Comparison of ENCODE assay signal across 14 mouse cellular contexts in genomic region chr12:84841158-84842140, GRCm38 (mm10). TPM values are rescaled to one million over a fixed set of nuclear protein-coding genes. Genes with fewer than 3 reads are reported as not detected.
DNase-seq lines count a peak whose midpoint lies in the region; ATAC-seq lines count a peak whose summit lies in the region.
"Had no signal": no experiment of that assay in that cellular context is flagged by ENCODE, and none has a peak within 500 bp of the region (broad histone marks: within the 10 kb centered on the region; RNA-seq: fewer than 3 reads in every experiment).

No protein-coding gene starts in this region.

- H3K27me3 ChIP-seq in intestine, embryonic 14.5 days (replicated peaks; ENCODE audit: control insufficient read depth, insufficient read depth, low read length): no peaks in the 10 kb centered on the region
- no peaks in the 10 kb centered on the region for H3K27me3 ChIP-seq in intestine, embryonic 15.5 days (replicated peaks)
- H3K27me3 ChIP-seq in limb, embryonic 10.5 days (ENCODE audit: low read depth, poor library complexity, severe bottlenecking): peaks cover 37% of the 10 kb centered on the region
- H3K27me3 ChIP-seq: hindbrain, embryonic 15.5 days; neural tube, embryonic 12.5 days had no signal

- no peak overlapping the region for H3K9ac ChIP-seq in intestine, embryonic 14.5 days (ENCODE audit: low read length)
- H3K9ac ChIP-seq in intestine, embryonic 15.5 days: no peak overlapping the region
- H3K9ac ChIP-seq: heart, embryonic 15.5 days; hindbrain, embryonic 15.5 days; neural tube, embryonic 12.5 days had no signal

- no peak overlapping the region for H3K4me3 ChIP-seq in intestine, embryonic 14.5 days (ENCODE audit: low read depth, low read length)
- H3K4me3 ChIP-seq in intestine, embryonic 15.5 days (replicated peaks): no peak overlapping the region
- H3K4me3 ChIP-seq in limb, embryonic 10.5 days: no peak overlapping the region
- H3K4me3 ChIP-seq: heart, embryonic 15.5 days; hindbrain, embryonic 15.5 days; neural tube, embryonic 12.5 days had no signal

- ATAC-seq in intestine, embryonic 14.5 days (replicated peaks; ENCODE audit: low FRiP score, low TSS enrichment, low read depth): no peak
- ATAC-seq in intestine, embryonic 15.5 days: no peak

- H3K4me2 ChIP-seq in intestine, embryonic 14.5 days (ENCODE audit: low read length): no peak overlapping the region
- H3K4me2 ChIP-seq in intestine, embryonic 15.5 days (replicated peaks): no peak overlapping the region
- H3K4me2 ChIP-seq: heart, embryonic 15.5 days; hindbrain, embryonic 15.5 days; neural tube, embryonic 12.5 days had no signal

- WGBS in intestine, embryonic 14.5 days: 53% methylated on average over 15 of the region's 15 CpGs
- WGBS in intestine, embryonic 15.5 days: 57% methylated on average over 15 of the region's 15 CpGs
- 63% methylated on average over 15 of the region's 15 CpGs for WGBS in limb, embryonic 10.5 days

- peaks cover 3% of the 10 kb centered on the region; the same call in 1 of the 2 replicates for H3K9me3 ChIP-seq in intestine, embryonic 14.5 days (ENCODE audit: control insufficient read depth, low read length)
- no peaks in the 10 kb centered on the region for H3K9me3 ChIP-seq in intestine, embryonic 15.5 days
- H3K9me3 ChIP-seq in limb, embryonic 10.5 days (replicated peaks): no peaks in the 10 kb centered on the region
- H3K9me3 ChIP-seq: heart, embryonic 15.5 days; hindbrain, embryonic 15.5 days; neural tube, embryonic 12.5 days had no signal

- H3K4me1 ChIP-seq in intestine, embryonic 14.5 days (replicated peaks; ENCODE audit: control insufficient read depth, insufficient read depth, low read length): peaks cover 27% of the 10 kb centered on the region
- peaks cover 11% of the 10 kb centered on the region for H3K4me1 ChIP-seq in intestine, embryonic 15.5 days (replicated peaks)
- H3K4me1 ChIP-seq in limb, embryonic 10.5 days: peaks cover 58% of the 10 kb centered on the region
- H3K4me1 ChIP-seq: heart, embryonic 15.5 days; hindbrain, embryonic 15.5 days; neural tube, embryonic 12.5 days had no signal

- no peak for DNase-seq in intestine, embryonic 14.5 days (ENCODE audit: low spot score)
- DNase-seq in cerebellum, adult 11 months: peak; percentile 72
- DNase-seq in cerebellum, postnatal 10 days: peak; percentile 78
- peak; percentile 49 for DNase-seq in limb, embryonic 10.5 days (ENCODE audit: low spot score)
- DNase-seq in adrenal gland, postnatal 36 days: no peak
- DNase-seq in liver: no peak
- DNase-seq: gastrocnemius, postnatal 36 days; kidney, postnatal 36 days; lung, postnatal 10 days; midbrain, embryonic 14.5 days had no signal

- peak overlapping the region; percentile 3; the same call in 1 of the 2 replicates for H3K27ac ChIP-seq in intestine, embryonic 14.5 days (ENCODE audit: low read depth)
- H3K27ac ChIP-seq in intestine, embryonic 15.5 days: no peak overlapping the region
- H3K27ac ChIP-seq in limb, embryonic 10.5 days: peak overlapping the region; percentile 50; the same call in 1 of the 2 replicates
- H3K27ac ChIP-seq: heart, embryonic 15.5 days; hindbrain, embryonic 15.5 days; neural tube, embryonic 12.5 days had no signal

- no peaks in the 10 kb centered on the region for H3K36me3 ChIP-seq in intestine, embryonic 14.5 days (ENCODE audit: control insufficient read depth, insufficient read depth, low read length)
- H3K36me3 ChIP-seq in intestine, embryonic 15.5 days: no peaks in the 10 kb centered on the region
- H3K36me3 ChIP-seq in limb, embryonic 10.5 days: no peaks in the 10 kb centered on the region
- H3K36me3 ChIP-seq: heart, embryonic 15.5 days; hindbrain, embryonic 15.5 days; neural tube, embryonic 12.5 days had no signal

RNA-seq across cellular contexts. Expression of gene Ltbp2, which starts 34.9 kb away (rescaled TPM):
- polyA plus RNA-seq in intestine, embryonic 14.5 days (2014; fragmentation: Nextera tagmentation; extraction: Ambion mirVana): 0.63 and 1.0 TPM in 2 replicates
- 0.75 and 1.6 TPM in 2 replicates for polyA plus RNA-seq in intestine, embryonic 15.5 days (2015; fragmentation: Nextera tagmentation; extraction: Ambion mirVana)
- polyA plus RNA-seq in limb, embryonic 10.5 days (2016; fragmentation: Nextera tagmentation; extraction: Ambion mirVana): 0.03 TPM in 1 of 2 replicates, not detected in the other
- 1 to 10 TPM; 6.5 to 6.6 TPM for total RNA-seq in adrenal gland, postnatal 36 days (2021)

Comparison
In these comparisons a context has a peak if more than half of its experiments do, and no peak if none do; other contexts are left out.
1. DNase-seq: peak in cerebellum, adult 11 months (single experiment), cerebellum, postnatal 10 days (2 of 2) and limb, embryonic 10.5 days (single experiment); none in intestine, embryonic 14.5 days (single experiment), adrenal gland, postnatal 36 days (0 of 2) and liver (single experiment).